Mouse (Mus musculus) large intestine, adult 2 months (tissue): ENCODE results near the gene Fat3. TPM values are rescaled to one million over a fixed set of nuclear protein-coding genes. Genes with fewer than 3 reads are reported as not detected.

Experiments
- DNase-seq: peaks from one replicate; pipeline ENCODE4 v3.0.0-alpha.2; 2012; ENCODE audit warnings: low read depth, low spot score
- WGBS: fragments of 180-500 bp; shearing (Covaris S2); methylation state at CpG from one replicate; pipeline ENCODE4 v1.1.7; 2018; 5-methylcytosine and 5-hydroxymethylcytosine counted together
- polyA plus RNA-seq: library from polyadenylated mRNA; depleted of rRNA; stranded (reverse); fragments of >200 nt; gene quantifications from 2 replicates; pipeline ENCODE4 v1.2.3, GENCODE M21; 2012

The Fat3 gene
- polyA plus RNA-seq, 1 experiment: 0.14 TPM

DNA sequence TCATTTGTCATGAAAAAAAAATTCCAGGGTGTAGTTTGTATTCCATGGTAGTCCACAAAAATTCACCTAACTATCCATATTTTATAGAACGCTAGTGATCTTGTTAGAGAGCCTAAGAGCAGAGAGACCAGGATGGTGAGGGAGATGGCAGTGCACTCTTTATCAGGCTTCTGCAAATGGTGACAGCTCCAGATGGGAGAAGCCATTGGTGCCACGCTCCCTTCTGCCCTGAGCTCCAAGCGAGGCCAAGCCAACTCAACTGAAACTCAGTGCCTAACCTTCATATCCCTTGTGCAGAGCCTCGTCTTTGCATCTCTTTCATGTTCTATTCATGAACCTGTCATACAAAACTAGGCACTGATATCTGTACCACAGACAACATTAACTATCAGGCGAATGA, 575.8 kb downstream of the Fat3 start:
- WGBS: 92% methylated on average over 5 of the region's 5 CpGs
- DNase-seq: no peak

DNA sequence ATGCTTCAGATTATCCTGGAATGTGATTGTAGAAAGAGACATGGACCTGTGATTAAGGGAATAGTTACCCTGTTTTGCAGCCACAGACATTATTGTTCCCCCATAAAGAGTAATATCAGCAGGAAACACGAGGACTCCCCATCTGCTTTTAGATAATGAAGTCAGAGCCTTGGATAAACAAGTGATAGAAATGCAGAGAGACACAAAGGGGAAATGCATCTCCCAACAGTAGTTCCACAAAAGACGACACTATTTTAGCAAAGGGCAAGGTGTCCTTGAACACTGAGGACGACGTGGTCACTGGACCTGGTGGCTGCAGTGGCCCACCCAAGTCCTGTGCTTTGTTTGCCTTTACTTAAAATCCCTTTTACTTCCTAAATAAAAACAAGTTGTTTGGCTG, 580.8 kb downstream of the Fat3 start:
- WGBS: 56% methylated on average over 4 of the region's 4 CpGs
- no peak for DNase-seq

DNA sequence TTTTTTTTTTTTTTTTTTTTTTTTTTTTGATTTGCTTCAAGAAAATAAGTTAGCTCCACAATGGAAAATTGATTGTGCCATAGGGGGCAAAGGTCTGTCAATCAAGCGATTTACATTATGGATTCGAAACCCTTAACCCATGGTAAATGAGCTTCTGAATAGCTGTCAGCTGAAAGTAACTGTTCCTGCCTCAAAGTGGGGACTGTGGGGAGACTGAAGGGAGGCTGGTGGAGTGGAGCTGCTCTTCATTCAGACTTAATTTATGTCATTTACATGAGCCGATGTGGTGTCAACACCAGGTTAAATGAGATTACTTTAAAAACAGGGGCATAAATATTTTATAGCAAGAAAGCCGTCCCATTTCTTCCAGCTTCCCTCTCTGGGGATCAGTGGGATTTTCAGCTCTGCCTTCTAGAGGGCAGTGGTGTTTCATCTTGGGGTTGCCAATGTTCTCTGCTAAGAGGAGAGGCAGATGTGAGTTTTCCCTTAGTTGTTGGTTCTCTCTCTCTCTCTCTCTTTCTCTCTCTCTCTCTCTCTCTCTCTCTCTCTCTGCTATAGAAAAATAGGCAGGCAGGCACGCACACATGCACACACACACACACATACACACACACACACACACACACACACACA, 581.6 kb downstream of the Fat3 start:
- 58% methylated on average over 5 of the region's 5 CpGs for WGBS
- DNase-seq: no peak

DNA sequence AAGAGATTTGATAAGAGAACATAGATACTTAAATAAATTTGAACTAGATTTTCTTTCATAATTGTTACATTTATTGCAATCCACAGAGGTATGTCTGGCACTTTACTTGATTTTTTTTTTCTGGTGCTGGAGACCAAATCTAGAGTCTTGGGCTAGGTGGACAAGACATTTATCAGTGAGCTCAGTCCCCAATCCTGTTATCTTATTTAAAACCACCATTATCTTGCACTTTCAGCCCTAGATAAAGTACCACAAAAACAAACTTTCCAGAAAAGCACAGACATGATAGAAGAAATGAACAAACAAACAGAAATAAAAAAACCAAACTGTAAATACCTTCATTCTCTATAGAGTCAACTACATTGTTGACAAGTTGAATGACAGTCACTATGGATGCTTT, 584.5 kb downstream of the Fat3 start:
- no peak for DNase-seq

DNA sequence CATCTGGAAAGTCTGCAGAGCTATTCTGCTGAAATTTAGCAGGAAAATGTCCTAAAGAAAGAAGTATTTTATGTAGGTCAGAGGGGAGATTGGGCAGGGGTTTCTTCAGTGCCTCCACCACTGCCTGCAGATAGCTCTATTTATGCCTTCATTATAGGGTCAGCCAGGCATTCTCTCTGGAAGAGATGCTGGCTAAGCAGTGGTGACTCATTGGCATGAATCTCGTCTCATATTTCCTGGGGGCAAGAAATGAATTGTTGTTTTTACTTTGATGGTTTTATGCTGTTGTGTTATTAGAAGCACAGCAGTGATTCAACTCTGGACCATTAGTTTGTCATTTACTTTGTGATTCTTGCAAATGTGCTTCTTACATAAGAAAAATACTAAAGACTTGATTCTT, 588.4 kb downstream of the Fat3 start:
- WGBS: 42% methylated on average over 1 of the region's 1 CpGs
- no peak for DNase-seq

DNA sequence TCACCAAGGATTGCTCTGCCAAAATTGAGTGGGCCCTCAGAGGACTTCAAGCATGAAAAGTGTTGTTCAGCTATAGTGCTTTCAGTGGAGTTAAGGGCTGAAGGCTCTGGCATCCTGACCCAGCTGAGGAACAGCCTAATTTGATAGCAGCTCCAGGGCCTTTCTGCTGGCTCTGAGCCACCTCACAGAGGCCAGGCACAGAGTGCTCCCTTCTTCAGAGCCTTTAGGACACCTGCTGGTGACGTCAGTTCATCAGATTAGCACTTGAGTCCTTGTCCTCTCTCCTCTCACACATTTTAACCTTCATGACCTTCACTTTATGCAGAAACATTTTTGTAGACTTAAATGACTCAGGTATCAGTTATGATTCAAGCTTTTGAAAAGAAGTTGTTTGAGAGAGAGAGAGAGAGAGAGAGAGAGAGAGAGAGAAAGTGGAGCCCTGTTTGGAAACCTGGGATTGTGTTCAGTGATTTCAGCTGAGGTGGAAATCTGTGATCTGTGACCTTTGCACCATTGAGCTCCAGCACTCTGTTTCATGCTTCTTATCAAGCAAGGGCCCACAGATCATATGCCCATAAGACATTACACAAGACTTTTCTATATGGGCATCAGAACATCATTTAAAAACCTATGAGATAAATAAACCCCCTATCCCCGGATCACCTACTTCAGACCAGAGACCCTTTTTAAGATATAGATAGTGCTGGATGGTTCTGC, 591.5 kb downstream of the Fat3 start:
- no peak for DNase-seq
- 61% methylated on average over 2 of the region's 2 CpGs for WGBS

DNA sequence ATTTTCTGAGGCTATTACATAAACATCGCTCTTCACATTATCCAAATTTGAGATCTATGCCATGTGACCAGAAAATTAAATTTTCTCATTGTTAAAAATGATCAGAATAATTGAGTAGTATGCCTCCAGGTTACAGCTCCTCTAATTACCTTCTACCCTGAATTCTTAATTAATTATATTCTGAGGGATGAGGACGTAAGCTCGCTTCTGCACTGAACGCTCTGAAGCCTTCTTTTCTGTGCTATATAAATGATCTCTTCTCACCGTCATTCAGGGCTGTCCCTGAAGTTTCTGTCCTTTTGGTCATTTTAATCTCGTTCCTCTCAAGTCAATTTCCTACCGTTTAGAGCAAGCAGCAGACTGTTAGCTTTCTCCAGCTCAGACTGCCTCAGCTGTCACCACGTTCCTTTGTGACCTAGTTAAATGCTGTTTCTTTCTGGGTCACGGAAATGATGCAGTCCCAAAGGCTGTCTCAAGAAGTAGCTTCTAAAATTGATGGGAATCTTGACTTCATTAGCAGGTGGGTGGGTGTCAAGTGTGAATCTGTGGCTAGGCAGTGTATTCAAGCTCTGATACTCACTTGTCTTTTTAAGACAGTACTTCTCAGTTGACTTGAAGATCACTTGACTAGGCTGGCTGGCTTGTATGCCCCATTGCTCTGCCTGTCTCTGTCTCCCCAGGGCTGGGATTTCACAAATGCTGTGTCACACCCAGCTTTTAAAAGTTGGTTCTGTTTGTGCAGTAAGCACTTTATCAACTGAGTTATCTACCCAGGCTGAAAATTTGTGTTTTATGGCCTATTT, 596.9 kb downstream of the Fat3 start:
- DNase-seq: no peak
- WGBS: 72% methylated on average over 9 of the region's 9 CpGs

DNA sequence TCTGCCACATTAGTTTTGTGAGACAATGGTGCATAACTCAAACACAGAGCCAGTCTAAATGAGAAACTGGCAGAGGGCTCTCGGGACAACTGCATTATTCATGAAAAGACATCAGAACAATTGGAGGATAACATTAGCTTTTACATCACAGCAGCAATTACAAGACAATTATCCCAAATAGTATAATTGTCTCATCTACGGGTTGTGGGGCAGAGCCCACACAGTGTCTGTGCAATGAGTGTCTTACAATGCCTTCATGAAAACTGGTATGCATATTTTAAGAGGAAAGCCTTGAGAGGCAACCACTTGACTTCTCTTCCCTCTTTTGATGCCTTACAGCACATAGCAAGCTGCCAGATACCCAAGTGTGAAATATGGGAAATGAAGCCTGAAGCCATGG, 603.0 kb downstream of the Fat3 start:
- no peak for DNase-seq
- WGBS: 79% methylated on average over 2 of the region's 2 CpGs

DNA sequence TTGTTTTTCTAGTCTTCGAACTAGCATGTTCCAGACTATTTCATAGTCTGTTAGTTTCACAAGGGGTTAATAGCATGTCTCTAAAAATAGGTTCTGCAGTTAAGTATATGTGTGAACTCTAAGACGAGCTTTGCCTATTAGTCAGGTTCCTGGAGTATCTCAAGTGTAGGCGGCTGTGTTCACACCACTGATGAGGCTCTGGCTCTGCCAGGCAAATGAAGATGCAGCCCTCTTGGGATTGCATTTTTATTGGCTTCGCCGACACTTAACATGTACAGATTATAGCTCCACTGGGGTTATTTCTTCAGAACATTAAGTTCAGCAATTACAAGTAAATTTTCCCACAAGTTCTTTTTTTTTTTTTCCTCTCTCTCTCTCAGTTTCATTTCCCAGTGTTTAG, 614.3 kb downstream of the Fat3 start:
- DNase-seq: no peak
- WGBS: 64% methylated on average over 5 of the region's 5 CpGs

DNA sequence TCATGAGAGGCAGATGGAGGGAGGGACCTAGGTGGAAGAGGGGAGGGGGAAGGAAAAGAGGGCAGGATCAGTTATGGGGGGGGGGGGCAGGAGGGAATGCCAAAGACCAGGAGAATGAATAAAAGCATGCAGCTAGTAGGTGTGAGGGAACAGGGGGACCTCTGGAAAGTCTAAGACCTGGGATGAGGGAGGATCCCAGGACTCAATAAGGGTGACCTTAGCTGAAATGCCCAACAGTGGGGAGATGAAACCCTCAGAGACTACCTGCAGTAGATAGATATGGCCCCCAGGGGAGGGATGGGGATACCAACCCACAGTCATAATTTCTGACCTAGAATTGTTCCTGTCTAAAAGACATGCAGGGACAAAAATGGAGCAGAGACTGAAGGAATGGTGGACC, 620.3 kb downstream of the Fat3 start:
- DNase-seq: no peak

DNA sequence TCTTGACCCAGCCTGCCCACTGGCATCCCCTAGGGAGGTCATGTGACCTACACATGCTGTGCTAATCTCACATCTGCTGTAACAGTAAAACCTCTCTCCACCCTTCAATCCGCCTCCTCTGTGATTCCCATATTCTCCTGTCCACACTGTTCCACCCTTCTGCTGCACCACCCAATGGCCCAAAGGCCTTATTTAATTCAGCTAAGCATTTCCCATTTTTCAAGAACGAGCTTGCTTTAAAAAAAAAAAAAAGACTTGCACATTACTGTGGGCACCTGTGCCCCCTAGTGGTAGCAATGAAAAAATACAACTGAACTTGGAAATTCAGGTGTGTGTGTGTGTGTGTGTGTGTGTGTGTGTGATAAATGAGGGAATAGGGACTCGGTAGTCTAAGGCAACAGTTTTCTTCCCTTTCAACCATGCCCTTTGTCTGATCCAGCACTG, 620.9 kb downstream of the Fat3 start:
- 20% methylated on average over 3 of the region's 3 CpGs for WGBS
- DNase-seq: no peak

DNA sequence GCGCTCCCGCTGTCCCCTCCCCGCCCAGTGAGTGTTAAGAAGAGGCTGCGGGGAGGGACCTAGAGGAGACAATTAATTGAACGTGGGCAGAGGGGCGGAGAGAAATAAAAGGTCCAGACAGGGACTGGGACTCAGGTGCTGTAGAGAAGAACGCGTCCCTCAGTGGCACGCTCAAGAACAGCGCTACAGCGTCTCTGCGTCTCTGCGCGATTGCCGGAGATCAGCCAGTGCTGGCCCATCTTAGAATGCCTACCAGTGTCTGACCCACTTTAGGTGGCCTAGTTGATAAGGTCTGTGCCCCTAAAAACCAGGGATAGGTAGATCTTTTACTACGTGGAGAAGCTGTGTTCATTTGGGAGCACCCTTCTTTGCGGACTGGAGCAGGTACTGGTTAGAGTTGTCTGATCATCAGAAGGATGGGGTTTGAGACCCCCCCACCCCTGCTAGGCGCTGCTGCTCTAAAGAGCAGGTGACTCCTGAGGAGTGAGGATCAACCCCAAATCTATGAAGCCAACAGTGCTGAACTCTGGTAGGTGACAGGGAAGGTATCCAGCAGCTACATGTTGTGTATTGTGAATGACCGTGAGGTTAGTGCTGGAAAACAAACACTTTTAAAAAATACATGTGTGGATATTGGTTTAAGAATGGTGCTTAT, 626.5 kb downstream of the Fat3 start, which contains the start of gene Mtnr1b:
Gene Mtnr1b, minus strand, starts transcription at position 51 of the 655 bp plus-strand sequence.
- WGBS: 58% methylated on average over 19 of the region's 19 CpGs
- DNase-seq: no peak

DNA sequence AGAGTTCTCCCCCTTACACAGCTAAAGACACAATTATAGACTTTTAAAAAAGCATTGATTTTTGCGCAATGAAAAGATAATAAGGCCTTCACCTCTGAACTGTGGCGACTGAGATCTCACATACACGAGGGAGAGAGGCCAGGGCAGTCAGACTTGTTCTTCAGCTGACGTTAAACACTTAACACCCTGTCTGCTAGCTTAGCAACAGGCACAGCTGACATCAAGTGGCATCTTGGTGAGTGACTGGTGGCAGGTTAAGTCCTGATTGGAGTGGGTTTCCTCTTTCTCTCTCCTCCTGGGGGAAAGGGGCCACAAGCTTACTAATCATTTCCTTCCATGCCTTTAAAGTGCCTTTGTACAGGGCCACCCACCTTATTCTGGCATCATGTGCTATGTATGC, 631.1 kb downstream of the Fat3 start:
- DNase-seq: no peak
- WGBS: 36% methylated on average over 4 of the region's 4 CpGs

DNA sequence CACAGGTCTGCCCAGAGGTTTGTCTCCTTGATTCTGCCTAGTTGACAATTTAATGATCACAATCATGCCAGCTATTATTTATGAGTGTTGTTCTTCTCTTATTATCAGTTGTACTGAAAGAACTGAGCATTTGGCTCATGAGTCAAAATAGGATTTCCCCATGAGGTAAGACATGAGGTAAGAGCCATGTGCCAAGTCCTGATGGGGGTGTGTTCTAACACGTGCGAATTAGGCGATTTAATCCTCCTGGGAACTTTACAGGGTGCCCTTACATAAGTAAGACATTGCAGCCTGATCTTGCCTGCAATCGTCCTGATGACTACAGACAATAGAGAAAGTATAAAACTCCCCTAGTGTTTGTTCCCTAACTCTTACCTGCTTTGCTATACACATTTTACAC, 631.6 kb downstream of the Fat3 start:
- 58% methylated on average over 4 of the region's 4 CpGs for WGBS
- DNase-seq: no peak

DNA sequence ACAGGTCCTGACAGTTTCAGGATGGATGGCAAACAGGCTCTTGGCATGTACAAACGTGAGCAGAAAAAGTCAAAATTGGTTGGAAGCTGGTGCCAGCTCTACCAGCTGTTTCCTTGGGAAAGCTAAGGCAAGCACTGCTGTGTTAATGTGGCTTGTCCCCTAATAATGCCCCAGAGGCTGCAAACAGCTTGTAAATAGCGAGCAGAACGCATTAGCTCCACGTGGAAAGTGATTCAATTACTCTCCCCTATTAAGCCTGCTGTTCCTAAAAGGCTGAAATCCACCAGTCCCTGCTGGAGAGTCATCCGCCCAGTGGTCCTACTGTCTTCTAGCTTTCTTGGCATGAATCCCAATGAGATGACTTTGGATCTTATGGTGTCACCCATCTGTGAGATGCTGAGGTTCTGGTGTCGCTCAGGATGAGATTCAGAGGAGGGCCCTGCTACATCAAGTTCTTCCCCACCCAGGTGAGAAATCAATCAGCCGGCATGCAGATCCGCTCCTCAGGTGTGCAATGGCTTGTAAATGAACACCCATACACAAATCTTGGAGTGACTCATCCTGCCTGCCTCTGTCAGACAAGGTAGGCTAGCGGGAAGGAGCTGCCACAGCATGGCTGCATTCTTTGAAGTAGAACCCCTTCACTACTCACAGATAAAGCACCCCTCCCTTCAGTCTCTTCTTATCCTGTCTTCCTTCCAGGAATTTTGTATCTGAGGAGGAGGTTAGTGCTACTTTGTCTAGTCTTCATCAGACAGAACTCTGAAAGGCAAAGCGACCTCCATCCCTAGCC, 634.6 kb downstream of the Fat3 start:
- DNase-seq: no peak
- 55% methylated on average over 10 of the region's 10 CpGs for WGBS

DNA sequence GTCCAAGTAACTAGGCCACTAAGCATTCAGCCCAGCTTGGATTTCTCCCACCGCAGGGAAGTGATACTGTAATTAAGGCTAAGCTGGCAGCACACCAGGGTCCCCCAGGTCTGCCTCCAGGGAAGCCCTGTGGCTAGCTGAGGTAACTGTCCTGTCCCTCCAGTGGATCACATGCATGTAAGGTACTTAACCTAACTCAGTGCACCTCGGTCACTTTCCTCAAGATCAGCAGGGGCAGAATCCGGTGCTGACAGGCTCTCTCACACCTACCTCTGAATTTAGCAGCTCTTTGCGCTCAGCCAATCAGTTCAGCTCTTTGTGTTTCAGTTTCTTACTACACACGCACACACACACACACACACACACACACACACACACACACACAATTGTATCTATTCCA, 639.7 kb downstream of the Fat3 start:
- WGBS: 78% methylated on average over 5 of the region's 5 CpGs

More for the DNA sequence above, 639.7 kb downstream of the Fat3 start:
- no peak for DNase-seq
